Mouse (Mus musculus) embryonic fibroblast, embryonic 13.5 days (primary cell): ENCODE results near the gene Krt9. TPM values are rescaled to one million over a fixed set of nuclear protein-coding genes. Genes with fewer than 3 reads are reported as not detected.
A peak's percentile ranks its signal among the peaks of the same experiment; 100 is the strongest.

Experiments
- H3K27ac ChIP-seq: 2 replicates; pipeline ENCODE4 v1.5.1; 2012; ENCODE audit warnings: low read length, control low read depth, inconsistent platforms; ENCODE audit not compliant: insufficient read depth
- H3K4me1 ChIP-seq: 2 replicates; pipeline ENCODE4 v1.6.1; 2011; ENCODE audit warnings: low read length; ENCODE audit not compliant: control insufficient read depth, insufficient read depth
- H3K4me3 ChIP-seq: 2 replicates; pipeline ENCODE4 v1.5.1; 2011; ENCODE audit warnings: mild to moderate bottlenecking, control low read depth, low read length; ENCODE audit not compliant: insufficient read depth
- CTCF ChIP-seq: IDR thresholded peaks from 2 replicates; pipeline ENCODE4 v1.5.1; 2011; ENCODE audit warnings: mild to moderate bottlenecking, control low read depth, low read length, moderate library complexity, borderline replicate concordance; ENCODE audit not compliant: insufficient read depth
- POLR2A ChIP-seq: IDR thresholded peaks from 2 replicates; pipeline ENCODE4 v1.6.1; 2011; ENCODE audit warnings: low read depth, mild to moderate bottlenecking, control low read depth, low read length, moderate library complexity
- polyA plus RNA-seq: library from polyadenylated mRNA; stranded (reverse); fragments of >200 nt; gene quantifications from 2 replicates; pipeline ENCODE4 v1.2.4, GENCODE M21; 2011; ENCODE audit warnings: low read depth; ENCODE audit not compliant: missing spikeins, insufficient read length

The Krt9 gene
- polyA plus RNA-seq, 1 experiment, result not detected

GRCm38 (mm10) chr11:100155497-100156255 lies 37.4 kb downstream of the Krt9 start:
- no peak overlapping the region for H3K27ac ChIP-seq
- no peaks in the 10 kb centered on the region for H3K4me1 ChIP-seq
- no peak overlapping the region for H3K4me3 ChIP-seq
- TF ChIP-seq POLR2A, result no peak
- no peak for TF ChIP-seq CTCF

- H3K4me1 ChIP-seq, result peaks cover 7% of the 10 kb centered on the region
- H3K4me3 ChIP-seq, result no peak within 1 kb of the TSS
- no peak for TF ChIP-seq POLR2A
- no peak for TF ChIP-seq CTCF
- H3K27ac ChIP-seq, result peak within 1 kb of the TSS; percentile 90
Observed at GRCm38 (mm10) chr11:100148615-100149330, 44.3 kb downstream of the Krt9 start, which contains the start of gene Krt19. Krt19 (minus strand) TSS chr11:100148665.

GRCm38 (mm10) chr11:100147566-100148353 lies 45.3 kb downstream of the Krt9 start:
- Histone ChIP-seq H3K4me1 (peaks cover 7% of the 10 kb centered on the region), H3K27ac (peak overlapping the region; percentile 90), H3K4me3 (no peak overlapping the region)
- TF ChIP-seq POLR2A (no peak), CTCF (no peak)

- Histone ChIP-seq H3K4me3 (peak overlapping the region; percentile 45), H3K27ac (no peak overlapping the region), H3K4me1 (peaks cover 7% of the 10 kb centered on the region)
- TF ChIP-seq POLR2A, result no peak
- TF ChIP-seq CTCF, result no peak
Observed at GRCm38 (mm10) chr11:100145858-100146560, 47.0 kb downstream of the Krt9 start.

GRCm38 (mm10) chr11:100145104-100145503 lies 47.9 kb downstream of the Krt9 start:
- no peak overlapping the region for H3K27ac ChIP-seq
- H3K4me1 ChIP-seq, result peaks cover 7% of the 10 kb centered on the region
- H3K4me3 ChIP-seq, result peak overlapping the region; percentile 45
- TF ChIP-seq CTCF (no peak), POLR2A (no peak)

GRCm38 (mm10) chr11:100140966-100141365 lies 52.1 kb downstream of the Krt9 start:
- Histone ChIP-seq H3K4me1 (no peaks in the 10 kb centered on the region), H3K27ac (no peak overlapping the region), H3K4me3 (no peak overlapping the region)
- TF ChIP-seq CTCF (no peak), POLR2A (no peak)

- no peak for TF ChIP-seq POLR2A
- no peak for TF ChIP-seq CTCF
- Histone ChIP-seq H3K27ac (no peak overlapping the region), H3K4me1 (no peaks in the 10 kb centered on the region), H3K4me3 (no peak overlapping the region)
Observed at GRCm38 (mm10) chr11:100139391-100139790, 53.7 kb downstream of the Krt9 start.

GRCm38 (mm10) chr11:100138809-100139208 lies 54.2 kb downstream of the Krt9 start:
- Histone ChIP-seq H3K4me3 (no peak overlapping the region), H3K4me1 (no peaks in the 10 kb centered on the region), H3K27ac (no peak overlapping the region)
- TF ChIP-seq POLR2A, result no peak
- TF ChIP-seq CTCF, result no peak

- Histone ChIP-seq H3K4me3 (no peak overlapping the region), H3K4me1 (no peaks in the 10 kb centered on the region), H3K27ac (no peak overlapping the region)
- TF ChIP-seq CTCF (no peak), POLR2A (no peak)
Observed at GRCm38 (mm10) chr11:100137693-100138092, 55.4 kb downstream of the Krt9 start.

Other genes starting within 250 kb of the Krt9 start
- gene Krtap9-5, start 244.8 kb downstream of the Krt9 start, polyA plus RNA-seq, result not detected in 2 replicates
- not detected in 2 replicates for gene Krtap29-1, start 214.2 kb downstream of the Krt9 start, polyA plus RNA-seq
- not detected in 2 replicates for gene Krtap16-1, start 206.6 kb downstream of the Krt9 start, polyA plus RNA-seq
- gene Krtap17-1, start 199.3 kb downstream of the Krt9 start, polyA plus RNA-seq, result not detected in 2 replicates
- gene Krt33a, start 177.0 kb downstream of the Krt9 start, polyA plus RNA-seq, result not detected in 2 replicates
- gene Krt33b, start 163.4 kb downstream of the Krt9 start, polyA plus RNA-seq, result not detected in 2 replicates
- not detected in 2 replicates for gene Krt34, start 151.7 kb downstream of the Krt9 start, polyA plus RNA-seq
- gene Krt31, start 142.7 kb downstream of the Krt9 start, polyA plus RNA-seq, result not detected in 2 replicates
- not detected in 2 replicates for gene Krt32, start 105.0 kb downstream of the Krt9 start, polyA plus RNA-seq
- not detected in 2 replicates for gene Krt35, start 97.0 kb downstream of the Krt9 start, polyA plus RNA-seq
- not detected in 2 replicates for gene Krt36, start 87.6 kb downstream of the Krt9 start, polyA plus RNA-seq
- not detected in 2 replicates for gene Krt13, start 71.7 kb downstream of the Krt9 start, polyA plus RNA-seq
- not detected in 2 replicates for gene Krt15, start 57.3 kb downstream of the Krt9 start, polyA plus RNA-seq
- gene Krt19, start 44.6 kb downstream of the Krt9 start, polyA plus RNA-seq, result 4.7 and 10.8 TPM in 2 replicates
- not detected in 2 replicates for gene Krt14, start 14.3 kb upstream of the Krt9 start, polyA plus RNA-seq
- gene Krt16, start 55.7 kb upstream of the Krt9 start, polyA plus RNA-seq, result not detected in 2 replicates
- gene Krt17, start 67.8 kb upstream of the Krt9 start, polyA plus RNA-seq, result not detected in 2 replicates
- gene Krt42, start 76.6 kb upstream of the Krt9 start, polyA plus RNA-seq, result not detected in 2 replicates
- gene Eif1, start 126.6 kb upstream of the Krt9 start, polyA plus RNA-seq, result 960 and 1,192 TPM in 2 replicates
- not detected in 2 replicates for gene Gast, start 141.2 kb upstream of the Krt9 start, polyA plus RNA-seq
- gene Hap1, start 162.9 kb upstream of the Krt9 start, polyA plus RNA-seq, result 0.17 and 0.77 TPM in 2 replicates
- 61.1 and 82.2 TPM in 2 replicates for gene Jup, start 204.5 kb upstream of the Krt9 start, polyA plus RNA-seq
- gene P3h4, start 221.6 kb upstream of the Krt9 start, polyA plus RNA-seq, result 75.2 and 85.8 TPM in 2 replicates
- gene Fkbp10, start 222.5 kb upstream of the Krt9 start, polyA plus RNA-seq, result 283 and 298 TPM in 2 replicates
- 44.8 and 52.0 TPM in 2 replicates for gene Nt5c3b, start 248.6 kb upstream of the Krt9 start, polyA plus RNA-seq
- gene Klhl10, start 248.7 kb upstream of the Krt9 start, polyA plus RNA-seq, result 0.40 and 0.77 TPM in 2 replicates